Mouse (Mus musculus): ENCODE measurements around the gene Gm10220. TPM values are rescaled to one million over a fixed set of nuclear protein-coding genes. Genes with fewer than 3 reads are reported as not detected.

Gm10220 gene
- polyA plus RNA-seq, 1 experiment from 2014 or later: not detected

DNA sequence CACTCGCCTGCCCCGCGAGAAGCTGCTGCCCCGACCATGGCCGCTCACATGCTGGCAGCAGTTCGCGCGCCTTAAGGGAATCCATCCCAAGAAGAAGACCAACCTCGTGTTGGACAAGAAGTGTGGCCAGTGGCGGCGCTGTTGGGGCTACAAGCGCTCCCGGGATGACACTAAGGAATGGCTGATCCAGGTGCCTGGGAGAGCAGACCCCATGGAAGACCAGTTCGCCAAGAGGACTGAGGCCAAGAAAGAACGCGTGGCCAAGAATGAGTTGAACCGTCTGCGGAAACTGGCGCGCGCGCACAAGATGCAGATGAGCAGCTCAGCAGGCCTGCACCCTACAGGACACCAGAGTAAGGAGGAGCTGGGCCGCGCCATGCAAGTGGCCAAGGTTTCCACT lies 50.5 kb downstream of the Gm10220 start:
- Histone ChIP-seq H3K4me3 (ENCODE audit: low read depth, low read length) (no peak overlapping the region), H3K9ac (ENCODE audit: low read depth, low read length) (no peak overlapping the region), H3K4me1 (ENCODE audit: control insufficient read depth, low read depth, low read length) (no peaks in the 10 kb centered on the region), H3K4me2 (ENCODE audit: low read depth, low read length) (no peak overlapping the region), H3K36me3 (ENCODE audit: control insufficient read depth, insufficient read depth) (no peaks in the 10 kb centered on the region), H3K27me3 (ENCODE audit: control insufficient read depth, insufficient read depth, low read depth, low read length) (no peaks in the 10 kb centered on the region), H3K27ac (ENCODE audit: low read length) (no peak overlapping the region), H3K9me3 (replicated peaks; ENCODE audit: control insufficient read depth, low read length) (no peaks in the 10 kb centered on the region; the same call in none of the 2 replicates)
- no peak for ATAC-seq (ENCODE audit: low read depth)
- WGBS (ENCODE audit: insufficient replicate concordance): 74% methylated on average over 24 of the region's 24 CpGs

Other genes starting within 250 kb of the Gm10220 start
- not detected in 2 replicates for gene Gm21663, start 179.0 kb downstream of the Gm10220 start, polyA plus RNA-seq (2015; fragmentation: Nextera tagmentation; extraction: Ambion mirVana)
- gene Gm21671, start 167.0 kb downstream of the Gm10220 start, polyA plus RNA-seq (2015; fragmentation: Nextera tagmentation; extraction: Ambion mirVana): not detected in 2 replicates
- not detected in 2 replicates for gene Gm21680, start 148.8 kb downstream of the Gm10220 start, polyA plus RNA-seq (2015; fragmentation: Nextera tagmentation; extraction: Ambion mirVana)
- gene Gm21698, start 132.8 kb downstream of the Gm10220 start, polyA plus RNA-seq (2015; fragmentation: Nextera tagmentation; extraction: Ambion mirVana): not detected in 2 replicates
- not detected in 2 replicates for gene Gm1979, start 116.6 kb downstream of the Gm10220 start, polyA plus RNA-seq (2015; fragmentation: Nextera tagmentation; extraction: Ambion mirVana)
- gene Gm5862, start 98.5 kb downstream of the Gm10220 start, polyA plus RNA-seq (2015; fragmentation: Nextera tagmentation; extraction: Ambion mirVana): not detected in 2 replicates
- not detected in 2 replicates for gene Speer4a, start 81.9 kb downstream of the Gm10220 start, polyA plus RNA-seq (2015; fragmentation: Nextera tagmentation; extraction: Ambion mirVana)
- not detected in 2 replicates for gene Gm7347, start 62.8 kb downstream of the Gm10220 start, polyA plus RNA-seq (2015; fragmentation: Nextera tagmentation; extraction: Ambion mirVana)
- gene Gm10471, start 32.1 kb downstream of the Gm10220 start, polyA plus RNA-seq (2015; fragmentation: Nextera tagmentation; extraction: Ambion mirVana): not detected in 2 replicates
- gene 5031410I06Rik, start 16.1 kb downstream of the Gm10220 start, polyA plus RNA-seq (2015; fragmentation: Nextera tagmentation; extraction: Ambion mirVana): not detected in 2 replicates
- not detected in 2 replicates for gene Gm7361, start 136.3 kb upstream of the Gm10220 start, polyA plus RNA-seq (2015; fragmentation: Nextera tagmentation; extraction: Ambion mirVana)